10 mouse cellular contexts compared by ENCODE assay signal in the genomic region with DNA sequence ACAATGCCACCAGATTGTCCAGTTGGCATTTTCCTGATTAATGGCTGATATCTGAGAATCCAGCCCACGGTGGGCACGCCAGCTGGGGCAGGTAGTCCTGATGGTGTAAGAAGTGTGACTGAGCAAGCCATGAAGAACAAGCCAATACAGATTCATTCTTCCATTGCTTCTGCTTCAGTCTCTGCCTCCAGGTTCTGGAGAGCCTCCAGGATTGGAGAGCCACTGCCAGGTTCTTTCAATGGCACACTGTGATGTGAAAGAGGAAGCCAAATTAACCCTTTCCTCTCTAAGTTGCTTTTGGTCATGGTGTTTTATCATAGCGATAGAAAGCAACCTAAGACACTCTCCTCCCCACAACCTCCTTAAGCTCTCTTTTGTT. TPM values are rescaled to one million over a fixed set of nuclear protein-coding genes. Genes with fewer than 3 reads are reported as not detected.
DNase-seq lines count a peak whose midpoint lies in the region; ATAC-seq lines count a peak whose summit lies in the region.
"Had no signal": no experiment of that assay in that cellular context is flagged by ENCODE, and none has a peak within 500 bp of the region (broad histone marks: within the 10 kb centered on the region; RNA-seq: fewer than 3 reads in every experiment).

No protein-coding gene starts in this region.

- DNase-seq in midbrain, embryonic 14.5 days, result peak; percentile 46
- no peak for DNase-seq in midbrain, embryonic 11.5 days (ENCODE audit: low spot score, missing footprints)
- DNase-seq in cerebellum, postnatal 4 days (ENCODE audit: low spot score in 2 of 2), result peak; percentile 40 to 68
- peak; percentile 45 to 52 for DNase-seq in layer of hippocampus, postnatal 36 days
- peak; percentile 61 for DNase-seq in right cerebral cortex, postnatal 4 days
- DNase-seq in urinary bladder, postnatal 25 days (ENCODE audit: low spot score), result no peak
- DNase-seq in kidney, postnatal 14 days, result no peak
- DNase-seq: adrenal gland, postnatal 25 days; kidney, adult 18-20 months had no signal

- ATAC-seq in midbrain, embryonic 14.5 days (ENCODE audit: low FRiP score, low TSS enrichment), result no peak
- ATAC-seq in midbrain, embryonic 11.5 days (ENCODE audit: low FRiP score), result no peak
- no peak for ATAC-seq in liver, embryonic 12.5 days

- H3K9ac ChIP-seq in midbrain, embryonic 14.5 days (replicated peaks; ENCODE audit: low read length), result no peak overlapping the region
- no peak overlapping the region for H3K9ac ChIP-seq in midbrain, embryonic 11.5 days (ENCODE audit: low read length)
- no peak overlapping the region for H3K9ac ChIP-seq in liver, embryonic 12.5 days

- 0 out of 2 replicates have a peak, but pooled peaks cover 4% of the 10 kb centered on the region for H3K4me1 ChIP-seq in midbrain, embryonic 14.5 days (ENCODE audit: control insufficient read depth, insufficient read depth, low read length)
- H3K4me1 ChIP-seq in midbrain, embryonic 11.5 days (ENCODE audit: control insufficient read depth, insufficient read depth, low read length), result no peaks in the 10 kb centered on the region
- H3K4me1 ChIP-seq in liver, embryonic 12.5 days, result no peaks in the 10 kb centered on the region

- H3K4me3 ChIP-seq in midbrain, embryonic 14.5 days (replicated peaks; ENCODE audit: low read depth, low read length), result no peak overlapping the region
- no peak overlapping the region for H3K4me3 ChIP-seq in midbrain, embryonic 11.5 days (ENCODE audit: low read depth, low read length)
- H3K4me3 ChIP-seq in liver, embryonic 12.5 days, result no peak overlapping the region

- WGBS in midbrain, embryonic 14.5 days, result 59% methylated on average over 3 of the region's 3 CpGs
- WGBS in midbrain, embryonic 11.5 days, result 76% methylated on average over 3 of the region's 3 CpGs
- WGBS in liver, embryonic 12.5 days (ENCODE audit: insufficient replicate concordance), result 64% methylated on average over 3 of the region's 3 CpGs

- H3K9me3 ChIP-seq in midbrain, embryonic 14.5 days (ENCODE audit: control insufficient read depth, low read length), result peaks cover 2% of the 10 kb centered on the region; the same call in 1 of the 2 replicates
- H3K9me3 ChIP-seq in midbrain, embryonic 11.5 days (ENCODE audit: control insufficient read depth, low read length), result no peaks in the 10 kb centered on the region; the same call in 1 of the 2 replicates
- peaks cover 11% of the 10 kb centered on the region; the same call in 1 of the 2 replicates for H3K9me3 ChIP-seq in liver, embryonic 12.5 days (replicated peaks)

- no peaks in the 10 kb centered on the region for H3K27me3 ChIP-seq in midbrain, embryonic 14.5 days (ENCODE audit: control insufficient read depth, insufficient read depth, low read length)
- H3K27me3 ChIP-seq in midbrain, embryonic 11.5 days (ENCODE audit: control insufficient read depth, insufficient read depth, low read length), result no peaks in the 10 kb centered on the region
- no peaks in the 10 kb centered on the region for H3K27me3 ChIP-seq in liver, embryonic 12.5 days (replicated peaks)

- H3K36me3 ChIP-seq in midbrain, embryonic 14.5 days (ENCODE audit: control insufficient read depth, insufficient read depth, low read length), result no peaks in the 10 kb centered on the region
- no peaks in the 10 kb centered on the region for H3K36me3 ChIP-seq in midbrain, embryonic 11.5 days (ENCODE audit: control insufficient read depth, insufficient read depth, low read length)
- H3K36me3 ChIP-seq in liver, embryonic 12.5 days, result no peaks in the 10 kb centered on the region

- H3K4me2 ChIP-seq in midbrain, embryonic 14.5 days (ENCODE audit: low read length), result no peak overlapping the region
- no peak overlapping the region for H3K4me2 ChIP-seq in midbrain, embryonic 11.5 days
- H3K4me2 ChIP-seq in liver, embryonic 12.5 days, result no peak overlapping the region

- no peak overlapping the region for H3K27ac ChIP-seq in midbrain, embryonic 14.5 days (replicated peaks; ENCODE audit: low read depth, low read length)
- H3K27ac ChIP-seq in midbrain, embryonic 11.5 days (ENCODE audit: low read depth, low read length), result no peak overlapping the region
- no peak overlapping the region for H3K27ac ChIP-seq in liver, embryonic 12.5 days

RNA-seq across cellular contexts. Expression of gene Svopl, which starts 18.3 kb away (rescaled TPM):
- 0.70 and 0.86 TPM in 2 replicates for polyA plus RNA-seq in midbrain, embryonic 14.5 days (2014; fragmentation: Nextera tagmentation; extraction: Ambion mirVana)
- polyA plus RNA-seq in midbrain, embryonic 11.5 days (2014; fragmentation: Nextera tagmentation; extraction: Ambion mirVana), result 0.52 and 1.4 TPM in 2 replicates
- total RNA-seq in layer of hippocampus, postnatal 36 days (2021), result under 1 TPM; 0.22 to 0.58 TPM
- polyA plus RNA-seq in liver, embryonic 12.5 days (2016; fragmentation: Nextera tagmentation; extraction: Ambion mirVana), result 0.05 TPM in 1 of 2 replicates, not detected in the other

RNA-seq across cellular contexts. Expression of gene Tmem213, which starts 43.9 kb away (rescaled TPM):
- polyA plus RNA-seq in midbrain, embryonic 14.5 days (2014; fragmentation: Nextera tagmentation; extraction: Ambion mirVana), result not detected in 2 replicates
- not detected in 2 replicates for polyA plus RNA-seq in midbrain, embryonic 11.5 days (2014; fragmentation: Nextera tagmentation; extraction: Ambion mirVana)
- total RNA-seq in layer of hippocampus, postnatal 36 days (2021), result not detected
- not detected in 2 replicates for polyA plus RNA-seq in liver, embryonic 12.5 days (2016; fragmentation: Nextera tagmentation; extraction: Ambion mirVana)
- total RNA-seq: adrenal gland, postnatal 25 days had no signal

RNA-seq across cellular contexts. Expression of gene Atp6v0a4, which starts 59.3 kb away (rescaled TPM):
- 0.32 TPM in 1 of 2 replicates, not detected in the other for polyA plus RNA-seq in midbrain, embryonic 14.5 days (2014; fragmentation: Nextera tagmentation; extraction: Ambion mirVana)
- polyA plus RNA-seq in midbrain, embryonic 11.5 days (2014; fragmentation: Nextera tagmentation; extraction: Ambion mirVana), result not detected in 2 replicates
- total RNA-seq in layer of hippocampus, postnatal 36 days (2021), result 1 to 10 TPM; 1.3 to 1.6 TPM
- polyA plus RNA-seq in liver, embryonic 12.5 days (2016; fragmentation: Nextera tagmentation; extraction: Ambion mirVana), result 0.10 TPM in 1 of 2 replicates, not detected in the other

Comparison
In these comparisons a context has a peak if more than half of its experiments do, and no peak if none do; other contexts are left out.
1. DNase-seq: peak in midbrain, embryonic 14.5 days (single experiment), cerebellum, postnatal 4 days (2 of 2), layer of hippocampus, postnatal 36 days (2 of 2) and right cerebral cortex, postnatal 4 days (single experiment); none in midbrain, embryonic 11.5 days (single experiment), urinary bladder, postnatal 25 days (single experiment) and kidney, postnatal 14 days (single experiment).